Mouse (Mus musculus) thymus, adult 2 months (tissue): ENCODE results near the gene Mrpl10.

Experiments
- CTCF ChIP-seq: fragments of 200-500 bp; IDR thresholded peaks from 2 replicates; pipeline ENCODE4 v1.5.1; 2012; ENCODE audit warnings: mild to moderate bottlenecking, control low read depth, low read length, moderate library complexity, borderline replicate concordance; ENCODE audit not compliant: control insufficient read depth, poor library complexity, insufficient read depth; ENCODE audit errors: extremely low read depth
- POLR2A ChIP-seq: fragments of 200-500 bp; IDR thresholded peaks from 2 replicates; pipeline ENCODE4 v1.6.1; 2012; ENCODE audit warnings: mild to moderate bottlenecking, low read length, control low read depth, moderate library complexity; ENCODE audit not compliant: control insufficient read depth, poor library complexity, insufficient read depth; ENCODE audit errors: extremely low read depth

- TF ChIP-seq CTCF (no peak), POLR2A (no peak)
Measured at GRCm38 (mm10) chr11:97018583-97019344, 22.6 kb upstream of the Mrpl10 start.
